Mouse (Mus musculus): ENCODE results near the gene Gm28038. TPM values are rescaled to one million over a fixed set of nuclear protein-coding genes. Genes with fewer than 3 reads are reported as not detected.
A peak's percentile ranks its signal among the peaks of the same experiment; 100 is the strongest.

Gene Gm28038
- polyA plus RNA-seq, 1 experiment from 2014 or later = not detected

- DNase-seq (ENCODE audit: low spot score) = peak; percentile 95
- Histone ChIP-seq H3K27ac (ENCODE audit: low read length) (peak within 1 kb of the TSS; percentile 54), H3K4me2 (replicated peaks; ENCODE audit: low read depth, low read length) (peak within 1 kb of the TSS; percentile 94), H3K4me3 (ENCODE audit: low read depth, low read length) (peak within 1 kb of the TSS; percentile 90), H3K36me3 (ENCODE audit: insufficient read depth, low read length) (no peaks in the 10 kb centered on the region), H3K9me3 (ENCODE audit: low read length) (no peaks in the 10 kb centered on the region), H3K9ac (replicated peaks; ENCODE audit: low read depth) (peak within 1 kb of the TSS; percentile 63), H3K4me1 (ENCODE audit: insufficient read depth, low read depth, low read length) (peaks cover 15% of the 10 kb centered on the region; the same call in 1 of the 2 replicates), H3K27me3 (replicated peaks; ENCODE audit: insufficient read depth, low read length) (no peaks in the 10 kb centered on the region)
- no peak for TF ChIP-seq CTCF (IDR thresholded peaks at IDR 0.05)
- no peak for TF ChIP-seq EP300 (IDR thresholded peaks at IDR 0.05)
- ATAC-seq = peak; percentile 98
- WGBS = under 1% methylated on average over 57 of the region's 68 CpGs
Observed at GRCm38 (mm10) chr2:30286192-30287026, 5.6 kb downstream of the Gm28038 start, which contains the start of the genes Dolk and Nup188. Gene Dolk (minus strand): TSS chr2:30286334. Gene Nup188 (plus strand): TSS chr2:30286397.

- H3K9me3 ChIP-seq (ENCODE audit: low read length) = no peaks in the 10 kb centered on the region
- under 1% methylated on average over 10 of the region's 10 CpGs for WGBS
- H3K36me3 ChIP-seq (ENCODE audit: insufficient read depth, low read length) = no peaks in the 10 kb centered on the region
- H3K27me3 ChIP-seq (replicated peaks; ENCODE audit: insufficient read depth, low read length) = no peaks in the 10 kb centered on the region
- peak; percentile 18; the same call in 1 of the 2 replicates for TF ChIP-seq CTCF (IDR thresholded peaks at IDR 0.05)
- TF ChIP-seq EP300 (IDR thresholded peaks at IDR 0.05) = no peak
- H3K4me3 ChIP-seq (ENCODE audit: low read depth, low read length) = peak overlapping the region; percentile 90
- no peak overlapping the region for H3K27ac ChIP-seq (ENCODE audit: low read length)
- H3K9ac ChIP-seq (replicated peaks; ENCODE audit: low read depth) = peak overlapping the region; percentile 63
- DNase-seq (ENCODE audit: low spot score) (no peak), ATAC-seq (no peak)
- H3K4me1 ChIP-seq (ENCODE audit: insufficient read depth, low read depth, low read length) = peaks cover 15% of the 10 kb centered on the region; the same call in 1 of the 2 replicates
- peak overlapping the region; percentile 94 for H3K4me2 ChIP-seq (replicated peaks; ENCODE audit: low read depth, low read length)
Observed at GRCm38 (mm10) chr2:30287027-30287373, 6.2 kb downstream of the Gm28038 start.

GRCm38 (mm10) chr2:30299525-30299924 is 18.7 kb downstream of the Gm28038 start:
- no peak overlapping the region for H3K4me3 ChIP-seq (ENCODE audit: low read depth, low read length)
- H3K27ac ChIP-seq (ENCODE audit: low read length) = no peak overlapping the region
- no peaks in the 10 kb centered on the region for H3K9me3 ChIP-seq (ENCODE audit: low read length)
- DNase-seq (ENCODE audit: low spot score) = no peak
- H3K9ac ChIP-seq (replicated peaks; ENCODE audit: low read depth) = no peak overlapping the region
- 70% methylated on average over 3 of the region's 3 CpGs for WGBS
- H3K4me2 ChIP-seq (replicated peaks; ENCODE audit: low read depth, low read length) = no peak overlapping the region
- H3K36me3 ChIP-seq (ENCODE audit: insufficient read depth, low read length) = peaks cover 13% of the 10 kb centered on the region; the same call in 1 of the 2 replicates
- H3K27me3 ChIP-seq (replicated peaks; ENCODE audit: insufficient read depth, low read length) = no peaks in the 10 kb centered on the region
- ATAC-seq = no peak
- TF ChIP-seq CTCF (IDR thresholded peaks at IDR 0.05) (peak; percentile 49), EP300 (IDR thresholded peaks at IDR 0.05) (no peak)
- no peaks in the 10 kb centered on the region for H3K4me1 ChIP-seq (ENCODE audit: insufficient read depth, low read depth, low read length)

- ATAC-seq (no peak), DNase-seq (ENCODE audit: low spot score) (no peak)
- no peak overlapping the region for H3K4me2 ChIP-seq (replicated peaks; ENCODE audit: low read depth, low read length)
- no peak for TF ChIP-seq EP300 (IDR thresholded peaks at IDR 0.05)
- TF ChIP-seq CTCF (IDR thresholded peaks at IDR 0.05) = no peak
- H3K27ac ChIP-seq (ENCODE audit: low read length) = no peak overlapping the region
- H3K4me3 ChIP-seq (ENCODE audit: low read depth, low read length) = no peak overlapping the region
- peaks cover 17% of the 10 kb centered on the region; the same call in 1 of the 2 replicates for H3K36me3 ChIP-seq (ENCODE audit: insufficient read depth, low read length)
- no peak overlapping the region for H3K9ac ChIP-seq (replicated peaks; ENCODE audit: low read depth)
- no peaks in the 10 kb centered on the region for H3K9me3 ChIP-seq (ENCODE audit: low read length)
- no peaks in the 10 kb centered on the region for H3K27me3 ChIP-seq (replicated peaks; ENCODE audit: insufficient read depth, low read length)
- no peaks in the 10 kb centered on the region for H3K4me1 ChIP-seq (ENCODE audit: insufficient read depth, low read depth, low read length)
- 83% methylated on average over 5 of the region's 5 CpGs for WGBS
Observed at GRCm38 (mm10) chr2:30299966-30300365, 19.1 kb downstream of the Gm28038 start.

- Histone ChIP-seq H3K27me3 (replicated peaks; ENCODE audit: insufficient read depth, low read length) (no peaks in the 10 kb centered on the region), H3K9me3 (ENCODE audit: low read length) (no peaks in the 10 kb centered on the region), H3K27ac (ENCODE audit: low read length) (no peak overlapping the region), H3K9ac (replicated peaks; ENCODE audit: low read depth) (no peak overlapping the region), H3K4me2 (replicated peaks; ENCODE audit: low read depth, low read length) (no peak overlapping the region), H3K36me3 (ENCODE audit: insufficient read depth, low read length) (peaks cover 38% of the 10 kb centered on the region; the same call in 1 of the 2 replicates), H3K4me3 (ENCODE audit: low read depth, low read length) (no peak overlapping the region), H3K4me1 (ENCODE audit: insufficient read depth, low read depth, low read length) (no peaks in the 10 kb centered on the region)
- DNase-seq (ENCODE audit: low spot score) = no peak
- no peak for TF ChIP-seq CTCF (IDR thresholded peaks at IDR 0.05)
- ATAC-seq = no peak
- WGBS = 82% methylated on average over 7 of the region's 7 CpGs
Observed at GRCm38 (mm10) chr2:30306087-30306486, 25.2 kb downstream of the Gm28038 start.

GRCm38 (mm10) chr2:30309351-30309750 is 28.5 kb downstream of the Gm28038 start:
- H3K36me3 ChIP-seq (ENCODE audit: insufficient read depth, low read length) = peaks cover 42% of the 10 kb centered on the region; the same call in 1 of the 2 replicates
- 79% methylated on average over 3 of the region's 3 CpGs for WGBS
- no peaks in the 10 kb centered on the region for H3K9me3 ChIP-seq (ENCODE audit: low read length)
- no peaks in the 10 kb centered on the region for H3K4me1 ChIP-seq (ENCODE audit: insufficient read depth, low read depth, low read length)
- TF ChIP-seq CTCF (IDR thresholded peaks at IDR 0.05) = no peak
- no peak for TF ChIP-seq EP300 (IDR thresholded peaks at IDR 0.05)
- ATAC-seq (no peak), DNase-seq (ENCODE audit: low spot score) (no peak)
- no peak overlapping the region for H3K4me2 ChIP-seq (replicated peaks; ENCODE audit: low read depth, low read length)
- H3K9ac ChIP-seq (replicated peaks; ENCODE audit: low read depth) = no peak overlapping the region
- H3K27ac ChIP-seq (ENCODE audit: low read length) = no peak overlapping the region
- H3K27me3 ChIP-seq (replicated peaks; ENCODE audit: insufficient read depth, low read length) = no peaks in the 10 kb centered on the region
- no peak overlapping the region for H3K4me3 ChIP-seq (ENCODE audit: low read depth, low read length)

Data from lung, postnatal 0 days (tissue).